Mouse (Mus musculus): ENCODE data around the gene Mfng. TPM values are rescaled to one million over a fixed set of nuclear protein-coding genes. Genes with fewer than 3 reads are reported as not detected.

Mfng gene
- polyA plus RNA-seq, 2 experiments: 2.9 to 3.4 TPM

- WGBS (ENCODE audit: insufficient replicate concordance): 53% methylated on average over 9 of the region's 9 CpGs
- ATAC-seq (ENCODE audit: insufficient read depth): no peak
These were observed 36.5 kb upstream of the Mfng start for GRCm38 (mm10) chr15:78809739-78810138.

GRCm38 (mm10) chr15:78808980-78809379 is 35.7 kb upstream of the Mfng start:
- H3K4me1 ChIP-seq (replicated peaks; ENCODE audit: control insufficient read depth in 2 of 2, insufficient read depth in 2 of 2, low read length in 1 of 2): peaks cover 0 to 5% of the 10 kb centered on the region in 2 experiments; a peak in 1 of 4 replicates
- DNase-seq (ENCODE audit: low read depth in 3 of 3, low spot score in 3 of 3): no peak
- no peak overlapping the region for H3K4me3 ChIP-seq (ENCODE audit: insufficient read depth in 1 of 2, low read depth in 2 of 2, low read length in 2 of 2)
- whole genome bisulfite sequencing (ENCODE audit: insufficient replicate concordance): 54% methylated on average over 2 of the region's 2 CpGs
- no peak for ATAC-seq (ENCODE audit: insufficient read depth)
- no peaks in the 10 kb centered on the region for H3K9me3 ChIP-seq (ENCODE audit: control insufficient read depth, low read length)
- TF ChIP-seq CTCF (IDR thresholded peaks at IDR 0.05; ENCODE audit: low read depth): no peak
- no peak for TF ChIP-seq EP300 (IDR thresholded peaks at IDR 0.05; ENCODE audit: low read depth)
- no peak overlapping the region for H3K4me2 ChIP-seq (ENCODE audit: low read depth)
- no peaks in the 10 kb centered on the region for H3K36me3 ChIP-seq (replicated peaks; ENCODE audit: control insufficient read depth, insufficient read depth, low read depth)
- peaks cover 9% of the 10 kb centered on the region for H3K27me3 ChIP-seq (ENCODE audit: control insufficient read depth, insufficient read depth, low read length)
- no peak overlapping the region for H3K27ac ChIP-seq
- H3K9ac ChIP-seq (replicated peaks): no peak overlapping the region

More at GRCm38 (mm10) chr15:78809739-78810138, 36.5 kb upstream of the Mfng start:
- no peaks in the 10 kb centered on the region for H3K9me3 ChIP-seq (ENCODE audit: control insufficient read depth, low read length)
- peaks cover 4% of the 10 kb centered on the region for H3K27me3 ChIP-seq (ENCODE audit: control insufficient read depth, insufficient read depth, low read length)
- H3K27ac ChIP-seq: no peak overlapping the region
- TF ChIP-seq EP300 (IDR thresholded peaks at IDR 0.05; ENCODE audit: low read depth): no peak
- TF ChIP-seq CTCF (IDR thresholded peaks at IDR 0.05; ENCODE audit: low read depth): no peak
- no peaks in the 10 kb centered on the region for H3K36me3 ChIP-seq (replicated peaks; ENCODE audit: control insufficient read depth, insufficient read depth, low read depth)
- H3K4me1 ChIP-seq (replicated peaks; ENCODE audit: control insufficient read depth in 2 of 2, insufficient read depth in 2 of 2, low read length in 1 of 2): peaks cover 0 to 2% of the 10 kb centered on the region in 2 experiments; a peak in 1 of 4 replicates
- H3K4me3 ChIP-seq (ENCODE audit: insufficient read depth in 1 of 2, low read depth in 2 of 2, low read length in 2 of 2): no peak overlapping the region
- no peak overlapping the region for H3K9ac ChIP-seq (replicated peaks)
- no peak for DNase-seq (ENCODE audit: low read depth in 3 of 3, low spot score in 3 of 3)
- no peak overlapping the region for H3K4me2 ChIP-seq (ENCODE audit: low read depth)

GRCm38 (mm10) chr15:78807141-78807540 is 33.9 kb upstream of the Mfng start:
- TF ChIP-seq EP300 (IDR thresholded peaks at IDR 0.05; ENCODE audit: low read depth) (no peak), CTCF (IDR thresholded peaks at IDR 0.05; ENCODE audit: low read depth) (no peak)
- no peaks in the 10 kb centered on the region for H3K9me3 ChIP-seq (ENCODE audit: control insufficient read depth, low read length)
- DNase-seq (ENCODE audit: low read depth in 3 of 3, low spot score in 3 of 3) (no peak), ATAC-seq (ENCODE audit: insufficient read depth) (no peak)
- H3K4me3 ChIP-seq (ENCODE audit: insufficient read depth in 1 of 2, low read depth in 2 of 2, low read length in 2 of 2): no peak overlapping the region
- no peaks in the 10 kb centered on the region for H3K36me3 ChIP-seq (replicated peaks; ENCODE audit: control insufficient read depth, insufficient read depth, low read depth)
- 62% methylated on average over 3 of the region's 3 CpGs for WGBS (ENCODE audit: insufficient replicate concordance)
- H3K27ac ChIP-seq: no peak overlapping the region
- peaks cover 27% of the 10 kb centered on the region for H3K27me3 ChIP-seq (ENCODE audit: control insufficient read depth, insufficient read depth, low read length)
- peaks cover 0 to 10% of the 10 kb centered on the region in 2 experiments; a peak in 2 of 4 replicates for H3K4me1 ChIP-seq (replicated peaks; ENCODE audit: control insufficient read depth in 2 of 2, insufficient read depth in 2 of 2, low read length in 1 of 2)
- H3K9ac ChIP-seq (replicated peaks): no peak overlapping the region
- H3K4me2 ChIP-seq (ENCODE audit: low read depth): no peak overlapping the region

- TF ChIP-seq CTCF (IDR thresholded peaks at IDR 0.05; ENCODE audit: low read depth) (no peak), EP300 (IDR thresholded peaks at IDR 0.05; ENCODE audit: low read depth) (no peak)
- no peaks in the 10 kb centered on the region for H3K9me3 ChIP-seq (ENCODE audit: control insufficient read depth, low read length)
- no peaks in the 10 kb centered on the region for H3K36me3 ChIP-seq (replicated peaks; ENCODE audit: control insufficient read depth, insufficient read depth, low read depth)
- H3K4me3 ChIP-seq (ENCODE audit: insufficient read depth in 1 of 2, low read depth in 2 of 2, low read length in 2 of 2): no peak overlapping the region
- no peak overlapping the region for H3K4me2 ChIP-seq (ENCODE audit: low read depth)
- DNase-seq (ENCODE audit: low read depth in 3 of 3, low spot score in 3 of 3) (no peak), ATAC-seq (ENCODE audit: insufficient read depth) (no peak)
- no peak overlapping the region for H3K9ac ChIP-seq (replicated peaks)
- H3K27me3 ChIP-seq (ENCODE audit: control insufficient read depth, insufficient read depth, low read length): peaks cover 32% of the 10 kb centered on the region
- H3K4me1 ChIP-seq (replicated peaks; ENCODE audit: control insufficient read depth in 2 of 2, insufficient read depth in 2 of 2, low read length in 1 of 2): peaks cover 0 to 10% of the 10 kb centered on the region in 2 experiments; a peak in 2 of 4 replicates
- no peak overlapping the region for H3K27ac ChIP-seq
- WGBS (ENCODE audit: insufficient replicate concordance): 34% methylated on average over 2 of the region's 2 CpGs
These were observed 33.3 kb upstream of the Mfng start for GRCm38 (mm10) chr15:78806614-78807013.

- Histone ChIP-seq H3K9ac (replicated peaks) (no peak overlapping the region), H3K4me1 (replicated peaks; ENCODE audit: control insufficient read depth in 2 of 2, insufficient read depth in 2 of 2, low read length in 1 of 2) (peaks cover 0 to 10% of the 10 kb centered on the region in 2 experiments; a peak in 2 of 4 replicates), H3K4me3 (ENCODE audit: insufficient read depth in 1 of 2, low read depth in 2 of 2, low read length in 2 of 2) (no peak overlapping the region), H3K9me3 (ENCODE audit: control insufficient read depth, low read length) (no peaks in the 10 kb centered on the region), H3K4me2 (ENCODE audit: low read depth) (no peak overlapping the region), H3K27me3 (ENCODE audit: control insufficient read depth, insufficient read depth, low read length) (peaks cover 39% of the 10 kb centered on the region), H3K27ac (no peak overlapping the region), H3K36me3 (replicated peaks; ENCODE audit: control insufficient read depth, insufficient read depth, low read depth) (no peaks in the 10 kb centered on the region)
- WGBS (ENCODE audit: insufficient replicate concordance): 54% methylated on average over 2 of the region's 2 CpGs
- DNase-seq (ENCODE audit: low read depth in 3 of 3, low spot score in 3 of 3) (no peak), ATAC-seq (ENCODE audit: insufficient read depth) (no peak)
- no peak for TF ChIP-seq CTCF (IDR thresholded peaks at IDR 0.05; ENCODE audit: low read depth)
- no peak for TF ChIP-seq EP300 (IDR thresholded peaks at IDR 0.05; ENCODE audit: low read depth)
These were observed 32.1 kb upstream of the Mfng start for GRCm38 (mm10) chr15:78805351-78805750.

Measured in liver, embryonic 14.5 days (tissue).